Mouse (Mus musculus) liver, postnatal 0 days (tissue): ENCODE measurements around the gene Upf1.

Experiments
- CTCF ChIP-seq: sonication (generic); IDR thresholded peaks from 2 replicates; pipeline ENCODE4 v1.5.1; 2016; ENCODE audit warnings: antibody characterized with exemption, low read depth
- EP300 ChIP-seq: IDR thresholded peaks from 2 replicates; pipeline ENCODE4 v1.6.1; 2016; ENCODE audit warnings: antibody characterized with exemption, low read depth, mild to moderate bottlenecking

GRCm38 (mm10) chr8:70313399-70313798, 39.7 kb downstream of the Upf1 start:
- no peak for TF ChIP-seq CTCF
- no peak for TF ChIP-seq EP300
